Mouse (Mus musculus): ENCODE measurements around the gene Vapa.
"Not testable (repeated sequence)": the region's sequence is repeated elsewhere in the genome, so short reads cannot be mapped to it uniquely, and the experiment has no call there.

The Vapa gene

GRCm38 (mm10) chr17:65613463-65614412 lies at the start of gene Vapa:
Vapa (minus strand) TSS chr17:65613555.
- peak; percentile 100 for DNase-seq (ENCODE audit: extremely low read depth, insufficient read length, low spot score)

DNA sequence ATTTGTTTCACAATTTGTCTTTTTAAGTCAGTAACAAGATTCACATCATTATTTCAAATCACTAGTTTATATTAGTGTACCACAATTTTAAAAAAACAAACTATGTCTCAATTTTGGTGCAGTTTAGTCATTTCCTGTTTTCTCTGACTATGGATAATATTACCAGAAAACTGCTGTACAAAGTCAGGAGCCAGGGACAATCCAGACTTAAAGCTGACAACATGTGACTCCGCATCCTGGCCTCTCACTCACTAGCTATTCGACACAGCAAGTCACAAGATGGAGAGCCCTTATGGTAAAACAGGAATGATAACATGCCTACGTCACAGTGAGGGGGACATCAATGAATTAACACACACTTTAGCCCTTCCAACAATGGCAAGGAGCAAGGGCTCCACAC lies 49.3 kb upstream of the Vapa start:
- DNase-seq (ENCODE audit: extremely low read depth, insufficient read length, low spot score): no peak

GRCm38 (mm10) chr17:65658416-65658815 lies 45.1 kb upstream of the Vapa start:
- DNase-seq (ENCODE audit: extremely low read depth, insufficient read length, low spot score): no peak

DNA sequence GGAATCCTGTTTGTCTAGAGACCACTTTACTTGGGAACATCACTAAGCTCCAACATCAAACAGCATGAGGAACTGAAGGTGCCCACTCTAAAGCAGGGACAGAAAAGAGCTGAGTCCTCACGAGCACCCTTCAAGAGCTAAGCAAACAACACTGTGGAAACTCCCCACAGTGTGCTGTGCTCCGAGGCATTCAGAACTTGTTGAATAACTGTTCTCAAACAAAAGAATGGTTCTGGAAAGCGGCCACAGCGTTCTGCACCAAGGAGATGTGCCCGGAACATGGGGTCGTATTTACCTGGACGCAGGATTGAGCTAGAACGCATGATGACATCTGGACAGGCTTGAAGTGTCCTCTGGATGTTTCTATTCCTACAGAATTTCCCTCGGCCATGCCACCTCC lies 44.6 kb upstream of the Vapa start:
- no peak for DNase-seq (ENCODE audit: extremely low read depth, insufficient read length, low spot score)

- no peak for DNase-seq (ENCODE audit: extremely low read depth, insufficient read length, low spot score)
Observed at GRCm38 (mm10) chr17:65656731-65657130, 43.4 kb upstream of the Vapa start.

- DNase-seq (ENCODE audit: extremely low read depth, insufficient read length, low spot score): no peak
Observed at GRCm38 (mm10) chr17:65656076-65656475, 42.7 kb upstream of the Vapa start.

GRCm38 (mm10) chr17:65655608-65656007 lies 42.3 kb upstream of the Vapa start:
- DNase-seq (ENCODE audit: extremely low read depth, insufficient read length, low spot score): no peak

DNA sequence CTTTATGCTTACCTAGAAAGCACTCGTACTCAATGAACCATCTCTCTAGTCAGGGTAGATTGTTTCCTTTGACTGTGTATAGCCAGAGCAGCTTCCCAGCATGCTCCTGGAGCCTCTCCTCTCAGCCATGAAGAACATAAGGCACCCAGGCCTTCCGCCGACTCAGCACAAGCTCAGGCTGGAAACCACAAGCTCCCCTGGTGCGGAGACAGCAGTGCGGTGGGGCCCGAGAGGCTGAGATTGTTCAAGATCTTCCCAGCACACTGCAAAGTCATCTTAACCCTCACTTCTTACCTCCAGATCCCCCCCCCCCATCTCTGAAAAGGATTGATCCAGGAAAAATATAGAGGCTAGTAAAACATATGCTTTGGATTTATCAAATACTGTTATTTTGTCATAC lies 37.2 kb upstream of the Vapa start:
- DNase-seq (ENCODE audit: extremely low read depth, insufficient read length, low spot score): no peak

GRCm38 (mm10) chr17:65649175-65649493 lies 35.8 kb upstream of the Vapa start:
- no peak for DNase-seq (ENCODE audit: extremely low read depth, insufficient read length, low spot score)

DNA sequence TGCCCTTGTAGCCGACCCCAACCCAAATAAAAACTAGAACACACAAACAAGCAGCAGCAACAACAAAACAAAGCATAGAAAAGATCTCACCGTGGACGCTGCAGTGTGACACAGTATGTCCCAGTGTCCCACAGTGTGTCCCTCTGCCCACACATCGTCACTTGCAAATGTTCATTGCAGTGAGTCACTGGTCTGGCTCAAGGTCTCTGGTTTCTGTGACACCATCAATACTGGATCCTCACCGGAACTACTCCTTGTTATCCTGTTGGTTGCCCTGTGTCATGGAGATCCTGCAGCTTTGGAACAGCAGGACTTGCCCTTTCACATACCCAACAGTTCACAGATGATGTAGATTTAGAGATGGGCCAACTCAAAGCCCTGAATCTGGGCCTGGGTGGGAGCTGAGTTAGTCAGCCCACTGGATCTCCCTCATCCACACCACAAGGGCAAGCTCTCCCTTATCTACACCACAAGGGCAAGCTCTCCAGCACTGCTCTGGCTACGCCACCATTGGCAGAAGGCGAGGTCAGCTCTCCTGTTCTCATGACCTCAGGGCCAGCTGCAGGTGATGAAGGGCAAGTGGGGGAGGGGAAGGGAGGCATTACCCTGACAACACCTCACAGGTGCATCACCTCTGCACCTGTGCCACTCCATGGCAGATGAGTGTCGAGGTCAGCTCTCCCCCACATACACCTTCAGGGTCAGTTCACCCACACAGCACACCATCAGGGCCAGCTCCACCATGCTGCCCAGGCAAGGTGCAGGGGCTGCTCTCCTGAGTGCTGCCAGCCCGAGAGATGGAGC lies 35.2 kb upstream of the Vapa start:
- no peak for DNase-seq (ENCODE audit: extremely low read depth, insufficient read length, low spot score)

DNA sequence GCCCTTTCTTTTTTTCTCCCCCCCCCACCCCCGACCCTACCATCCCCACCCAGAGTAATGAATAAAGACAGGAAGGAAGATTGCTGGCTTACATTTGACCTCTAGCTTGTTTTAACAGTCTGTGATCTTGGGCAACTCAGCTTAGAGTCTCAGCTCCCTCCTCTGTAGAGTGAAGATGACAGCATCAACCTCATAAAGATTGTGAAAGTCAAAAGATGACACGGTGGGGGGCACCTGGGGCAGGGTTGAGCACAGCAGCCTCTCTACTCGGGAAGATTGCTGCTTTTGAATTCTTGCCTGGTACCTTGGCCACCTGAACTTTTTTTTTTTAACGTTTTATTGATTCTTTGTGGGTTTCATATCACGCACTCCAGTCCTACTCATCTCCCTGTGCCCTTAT lies 34.6 kb upstream of the Vapa start:
- no peak for DNase-seq (ENCODE audit: extremely low read depth, insufficient read length, low spot score)

GRCm38 (mm10) chr17:65647226-65647625 lies 33.9 kb upstream of the Vapa start:
- DNase-seq (ENCODE audit: extremely low read depth, insufficient read length, low spot score): no peak

GRCm38 (mm10) chr17:65643579-65643978 lies 30.2 kb upstream of the Vapa start:
- DNase-seq (ENCODE audit: extremely low read depth, insufficient read length, low spot score): no peak

DNA sequence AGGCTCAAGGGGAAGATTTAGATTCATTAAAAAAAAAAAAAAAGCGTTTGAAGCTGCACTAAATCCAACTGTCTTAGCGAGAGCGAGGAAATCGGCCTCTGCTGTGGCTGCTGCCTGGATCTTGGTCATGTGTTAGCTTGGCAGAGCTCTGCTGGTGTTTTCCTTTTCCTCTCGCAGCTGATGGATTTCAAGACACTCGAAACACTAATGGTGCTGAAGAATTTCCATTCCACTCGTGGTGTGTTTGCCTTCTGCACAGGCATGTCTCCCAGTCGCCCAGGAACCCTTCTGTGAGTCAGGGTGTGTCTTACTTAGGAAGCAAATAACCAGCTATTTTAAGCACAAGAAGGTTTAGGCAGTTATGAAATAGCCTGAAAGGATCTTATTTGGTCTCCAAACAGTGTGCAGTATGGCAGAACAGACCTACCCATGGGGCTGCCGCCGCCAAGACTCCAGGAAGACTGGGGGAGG lies 29.7 kb upstream of the Vapa start:
- no peak for DNase-seq (ENCODE audit: extremely low read depth, insufficient read length, low spot score)

DNA sequence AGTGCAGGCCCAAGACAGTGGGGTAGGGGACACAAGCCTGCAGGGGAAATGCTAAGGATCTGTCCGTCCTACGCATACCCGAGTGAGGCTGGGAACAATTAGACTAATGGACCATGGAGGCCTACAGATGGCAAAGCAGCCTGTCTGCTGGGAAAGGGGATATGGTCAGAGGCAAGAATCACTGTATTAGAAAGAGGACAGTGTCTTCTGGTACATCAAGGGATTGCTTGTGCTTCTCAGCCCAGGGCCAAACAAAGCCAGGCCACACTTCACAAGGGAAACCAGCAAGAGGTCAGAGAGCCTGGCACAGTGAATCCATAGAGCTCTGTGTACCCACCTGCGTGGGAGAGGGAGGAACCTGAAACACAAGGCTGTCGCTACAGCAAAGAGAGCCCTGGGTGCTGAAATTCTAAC lies 29.2 kb upstream of the Vapa start:
- DNase-seq (ENCODE audit: extremely low read depth, insufficient read length, low spot score): no peak

DNA sequence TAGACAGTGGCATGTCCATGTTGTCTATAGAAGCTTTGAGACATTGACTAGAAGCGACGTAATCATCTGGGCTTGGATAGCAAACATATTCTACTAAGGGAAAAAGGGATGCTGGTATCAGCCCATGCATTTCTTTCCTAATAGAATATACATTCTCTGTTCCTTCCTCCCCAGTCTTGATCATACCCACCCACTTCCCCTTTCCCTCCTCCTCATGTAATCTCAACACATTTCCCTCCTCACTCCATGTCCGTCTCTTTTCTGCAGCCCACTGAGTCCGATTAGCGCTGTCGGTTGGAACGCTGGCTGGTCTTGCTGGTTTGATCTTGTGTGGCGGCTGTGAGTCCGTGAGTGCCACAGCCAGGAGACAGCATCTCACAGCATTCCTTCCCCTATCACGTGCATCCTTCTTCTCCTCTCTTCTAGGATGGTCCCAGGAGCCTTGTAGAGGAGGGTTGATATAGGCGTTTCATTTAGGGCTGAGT lies 28.4 kb upstream of the Vapa start, which contains the start of gene Txndc2:
Gene Txndc2 (minus strand): TSS at position 435 of the 485 bp plus-strand sequence.
- no peak for DNase-seq (ENCODE audit: extremely low read depth, insufficient read length, low spot score)

GRCm38 (mm10) chr17:65639144-65639543 lies 25.8 kb upstream of the Vapa start:
- no peak for DNase-seq (ENCODE audit: extremely low read depth, insufficient read length, low spot score)

GRCm38 (mm10) chr17:65635715-65636360 lies 22.5 kb upstream of the Vapa start:
- no peak for DNase-seq (ENCODE audit: extremely low read depth, insufficient read length, low spot score)

- no peak for DNase-seq (ENCODE audit: extremely low read depth, insufficient read length, low spot score)
Observed at GRCm38 (mm10) chr17:65629943-65630342, 16.6 kb upstream of the Vapa start.

- not testable (repeated sequence) for DNase-seq (ENCODE audit: extremely low read depth, insufficient read length, low spot score)
Observed at GRCm38 (mm10) chr17:65628823-65629532, 15.6 kb upstream of the Vapa start.
